ENCODE assay signal across 8 mouse cellular contexts in the genomic region with DNA sequence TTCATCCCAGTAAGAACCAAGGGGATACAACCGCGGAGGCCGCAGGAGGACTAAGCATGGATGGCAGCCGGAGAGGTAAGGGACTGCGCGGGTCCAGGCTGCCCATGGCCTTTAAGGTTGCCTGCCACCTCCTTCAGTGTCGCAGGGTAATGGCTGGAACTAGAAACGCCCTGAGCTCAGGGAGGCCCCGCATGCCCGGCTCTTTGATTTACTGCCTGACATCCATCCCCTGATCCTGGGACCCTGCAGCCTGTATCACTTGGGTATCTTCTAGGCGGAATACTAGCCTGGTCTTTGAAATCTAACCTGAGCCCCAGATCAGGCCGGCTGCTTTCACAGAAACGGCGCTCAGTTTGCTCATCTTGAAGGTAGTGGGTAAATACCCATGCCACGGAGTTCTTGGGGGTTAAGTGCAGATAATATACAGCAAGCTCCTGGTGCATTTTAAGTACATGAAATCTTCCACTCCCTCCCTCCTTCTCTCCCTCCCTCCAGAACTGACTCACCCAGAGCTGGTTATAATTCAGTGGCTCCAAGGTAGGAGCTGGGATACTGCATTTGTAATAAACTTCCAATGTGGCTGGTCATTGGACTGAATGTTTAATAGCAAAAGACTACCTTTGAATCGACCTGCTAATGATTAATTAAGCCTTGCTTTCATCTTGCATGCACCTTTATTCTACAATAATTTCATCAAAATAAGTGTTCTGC. TPM values are rescaled to one million over a fixed set of nuclear protein-coding genes. Genes with fewer than 3 reads are reported as not detected.
DNase-seq lines count a peak whose midpoint lies in the region; ATAC-seq and TF ChIP-seq lines count a peak whose summit lies in the region.

No protein-coding gene starts in this region.

- intact Hi-C loops in left cerebral cortex, adult 2 months (cut with DNase I), result loop anchor here (5.0 kb wide), 1 partner anchor 56 kb away; no protein-coding TSS in a partner anchor

- H3K9me3 ChIP-seq in hindbrain, embryonic 11.5 days (ENCODE audit: control insufficient read depth, low read length), result no peaks in the 10 kb centered on the region

- 0 out of 2 replicates have a peak, but pooled peaks cover 2% of the 10 kb centered on the region for H3K4me1 ChIP-seq in brown adipose tissue, adult 24 weeks (ENCODE audit: control insufficient read depth, insufficient read depth, insufficient read length, low read length)
- H3K4me1 ChIP-seq in hindbrain, embryonic 11.5 days (replicated peaks; ENCODE audit: control insufficient read depth, insufficient read depth, low read length), result no peaks in the 10 kb centered on the region

- peak in 1 of 2 experiments; percentile 13 for DNase-seq in left cerebral cortex, adult 2 months (ENCODE audit: extremely low spot score in 1 of 2, low spot score in 2 of 2)
- no peak for DNase-seq in left cerebral cortex, adult 8-10 months (ENCODE audit: low spot score in 2 of 2)
- DNase-seq in hindbrain, embryonic 11.5 days (ENCODE audit: low spot score), result no peak
- DNase-seq in ovary, postnatal 36 days (ENCODE audit: low spot score), result no peak
- DNase-seq in cerebellum, postnatal 4 days (ENCODE audit: low spot score in 2 of 2), result no peak
- no peak for DNase-seq in lung, postnatal 36 days

- H3K9ac ChIP-seq in hindbrain, embryonic 11.5 days (ENCODE audit: low read depth, low read length), result peak overlapping the region; percentile 68

- H3K36me3 ChIP-seq in hindbrain, embryonic 11.5 days (ENCODE audit: control insufficient read depth, insufficient read depth, low read length), result no peaks in the 10 kb centered on the region

- peak overlapping the region; percentile 95 for H3K27ac ChIP-seq in left cerebral cortex, adult 2 months
- no peak overlapping the region for H3K27ac ChIP-seq in brown adipose tissue, adult 24 weeks (replicated peaks; ENCODE audit: low read depth, low read length)
- H3K27ac ChIP-seq in hindbrain, embryonic 11.5 days (ENCODE audit: low read depth, low read length), result 0 out of 2 replicates have a peak overlapping the region, but pooled peaks have one; percentile 43

- H3K4me2 ChIP-seq in hindbrain, embryonic 11.5 days (replicated peaks; ENCODE audit: low read depth, low read length), result peak overlapping the region; percentile 51

- peak overlapping the region; percentile 78 for H3K4me3 ChIP-seq in left cerebral cortex, adult 2 months
- H3K4me3 ChIP-seq in brown adipose tissue, adult 24 weeks (ENCODE audit: insufficient read depth, low read depth, low read length), result peak overlapping the region; percentile 88
- peak overlapping the region; percentile 49 for H3K4me3 ChIP-seq in hindbrain, embryonic 11.5 days (ENCODE audit: low read depth, low read length)

- no peaks in the 10 kb centered on the region for H3K27me3 ChIP-seq in hindbrain, embryonic 11.5 days (ENCODE audit: control insufficient read depth, insufficient read depth, low read length)

- peak; percentile 90 for ATAC-seq in hindbrain, embryonic 11.5 days (ENCODE audit: low FRiP score)
- peak; percentile 75; the same call in 1 of the 2 replicates for ATAC-seq in megakaryocyte, adult 5-6 weeks (ENCODE audit: poor library complexity, severe bottlenecking)

- TF ChIP-seq CTCF in left cerebral cortex, adult 2 months (IDR thresholded peaks at IDR 0.05), result no peak

- 1% methylated on average over 16 of the region's 16 CpGs for WGBS in hindbrain, embryonic 11.5 days

RNA-seq across cellular contexts. Expression of a gene that starts 0.5 kb away (rescaled TPM):
- total RNA-seq in left cerebral cortex, adult 2 months (2021), result 10 to 100 TPM; 34.3 to 39.7 TPM
- 10 to 100 TPM; 34.7 to 37.3 (median 35.5) TPM for total RNA-seq in left cerebral cortex, adult 8-10 months (2022)
- polyA plus RNA-seq in brown adipose tissue, adult 24 weeks (2012; ENCODE audit: insufficient read depth, insufficient read length, missing spikeins), result 3.1 and 3.2 TPM in 2 replicates
- 22.5 and 27.8 TPM in 2 replicates for polyA plus RNA-seq in hindbrain, embryonic 11.5 days (2014; fragmentation: Nextera tagmentation; extraction: Ambion mirVana)
- total RNA-seq in megakaryocyte, adult 5-6 weeks (2015), result 1.9 and 3.4 TPM in 2 replicates
- total RNA-seq in megakaryocyte, adult 5-6 weeks (2017), result 2.0 and 3.2 TPM in 2 replicates

RNA-seq across cellular contexts. Expression of a gene that starts 50.3 kb away (rescaled TPM):
- total RNA-seq in left cerebral cortex, adult 2 months (2021), result 10 to 100 TPM; 15.9 to 18.1 TPM
- 10 to 100 TPM; 11.5 to 15.2 (median 13.4) TPM for total RNA-seq in left cerebral cortex, adult 8-10 months (2022)
- not detected in 2 replicates for polyA plus RNA-seq in brown adipose tissue, adult 24 weeks (2012; ENCODE audit: insufficient read depth, insufficient read length, missing spikeins)
- polyA plus RNA-seq in hindbrain, embryonic 11.5 days (2014; fragmentation: Nextera tagmentation; extraction: Ambion mirVana), result 36.5 and 40.3 TPM in 2 replicates
- total RNA-seq in megakaryocyte, adult 5-6 weeks (2015), result 0.33 TPM in 1 of 2 replicates, not detected in the other
- 0.11 and 0.37 TPM in 2 replicates for total RNA-seq in megakaryocyte, adult 5-6 weeks (2017)

Comparison
In these comparisons a context has a peak if more than half of its experiments do, and no peak if none do; other contexts are left out.
1. RNA of a gene that starts 0.5 kb away (total RNA-seq): 34.3 to 39.7 TPM in left cerebral cortex, adult 2 months and 34.7 to 37.3 TPM in left cerebral cortex, adult 8-10 months; 1.9 to 3.4 TPM in megakaryocyte, adult 5-6 weeks; every median in the first group is over 4 times any median in the second.
2. RNA of a gene that starts 50.3 kb away (total RNA-seq): 15.9 to 18.1 TPM in left cerebral cortex, adult 2 months and 11.5 to 15.2 TPM in left cerebral cortex, adult 8-10 months; 0.11 to 0.37 TPM in megakaryocyte, adult 5-6 weeks; every median in the first group is over 4 times any median in the second.
3. Peak in every context shown above with its lines, with median percentiles within 50 percentile points of each other: H3K4me3 ChIP-seq.